Mouse (Mus musculus): Measurements from ENCODE around the gene Pard3b. TPM values are rescaled to one million over a fixed set of nuclear protein-coding genes. Genes with fewer than 3 reads are reported as not detected.
A peak's percentile ranks its signal among the peaks of the same experiment; 100 is the strongest.

Gene Pard3b
- polyA plus RNA-seq, 1 experiment from 2014 or later = 21.4 TPM

DNA sequence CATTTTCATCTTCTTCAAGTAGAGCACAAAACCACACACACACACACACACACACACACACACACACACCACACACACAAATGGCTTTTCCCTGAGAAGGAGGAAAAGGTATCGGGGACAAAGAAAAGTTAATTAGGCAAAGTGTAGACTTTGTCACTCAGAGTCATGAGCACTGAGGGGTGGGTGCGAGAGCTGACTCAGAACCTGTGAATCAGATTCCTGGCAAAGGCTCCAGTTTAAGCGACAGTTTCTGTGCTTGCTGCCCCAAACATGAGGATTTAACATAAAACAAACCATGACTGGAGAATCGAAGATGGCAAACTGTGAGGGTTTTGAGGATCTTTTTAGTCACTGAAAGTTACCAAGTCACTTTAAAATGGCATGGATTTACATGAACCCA lies 577.9 kb downstream of the Pard3b start:
- TF ChIP-seq CTCF (IDR thresholded peaks at IDR 0.05; ENCODE audit: low read depth) = no peak
- DNase-seq (ENCODE audit: low spot score) = no peak
- Histone ChIP-seq H3K36me3 (ENCODE audit: insufficient read depth, low read length) (no peaks in the 10 kb centered on the region), H3K4me3 (replicated peaks; ENCODE audit: low read depth, low read length) (no peak overlapping the region), H3K27ac (no peak overlapping the region), H3K27me3 (ENCODE audit: insufficient read depth, low read length) (no peaks in the 10 kb centered on the region), H3K4me2 (ENCODE audit: low read length) (no peak overlapping the region), H3K4me1 (replicated peaks; ENCODE audit: insufficient read depth, low read length) (no peaks in the 10 kb centered on the region), H3K9me3 (replicated peaks; ENCODE audit: low read length) (no peaks in the 10 kb centered on the region), H3K9ac (ENCODE audit: low read depth, low read length) (no peak overlapping the region)
- ATAC-seq (replicated peaks; ENCODE audit: low FRiP score, low read depth) = no peak
- 73% methylated on average over 4 of the region's 4 CpGs for WGBS

DNA sequence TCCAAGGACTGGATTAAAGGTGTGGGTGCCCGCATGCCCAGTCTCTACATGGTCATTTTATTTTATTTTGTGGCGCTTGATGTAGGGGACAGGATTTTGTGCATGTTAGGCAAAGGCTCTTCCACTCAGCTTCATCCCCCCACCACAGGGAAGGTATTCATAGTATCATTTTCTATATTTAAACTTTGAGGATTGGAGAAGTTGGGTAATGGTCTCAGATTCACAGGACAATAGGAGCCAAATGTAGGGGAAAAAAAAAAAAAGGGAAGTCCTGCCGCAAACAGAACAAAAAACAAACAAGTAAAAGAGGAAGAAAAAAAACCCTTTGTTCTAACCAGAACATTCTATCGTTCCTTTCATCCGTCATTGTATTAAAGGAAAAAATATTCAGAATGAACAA lies 590.5 kb downstream of the Pard3b start:
- Histone ChIP-seq H3K9ac (ENCODE audit: low read depth, low read length) (no peak overlapping the region), H3K4me2 (ENCODE audit: low read length) (no peak overlapping the region), H3K36me3 (ENCODE audit: insufficient read depth, low read length) (no peaks in the 10 kb centered on the region), H3K27ac (no peak overlapping the region), H3K4me1 (replicated peaks; ENCODE audit: insufficient read depth, low read length) (no peaks in the 10 kb centered on the region), H3K9me3 (replicated peaks; ENCODE audit: low read length) (no peaks in the 10 kb centered on the region), H3K27me3 (ENCODE audit: insufficient read depth, low read length) (no peaks in the 10 kb centered on the region), H3K4me3 (replicated peaks; ENCODE audit: low read depth, low read length) (no peak overlapping the region)
- no peak for TF ChIP-seq CTCF (IDR thresholded peaks at IDR 0.05; ENCODE audit: low read depth)
- DNase-seq (ENCODE audit: low spot score) (no peak), ATAC-seq (replicated peaks; ENCODE audit: low FRiP score, low read depth) (no peak)
- WGBS = 84% methylated on average over 5 of the region's 5 CpGs

DNA sequence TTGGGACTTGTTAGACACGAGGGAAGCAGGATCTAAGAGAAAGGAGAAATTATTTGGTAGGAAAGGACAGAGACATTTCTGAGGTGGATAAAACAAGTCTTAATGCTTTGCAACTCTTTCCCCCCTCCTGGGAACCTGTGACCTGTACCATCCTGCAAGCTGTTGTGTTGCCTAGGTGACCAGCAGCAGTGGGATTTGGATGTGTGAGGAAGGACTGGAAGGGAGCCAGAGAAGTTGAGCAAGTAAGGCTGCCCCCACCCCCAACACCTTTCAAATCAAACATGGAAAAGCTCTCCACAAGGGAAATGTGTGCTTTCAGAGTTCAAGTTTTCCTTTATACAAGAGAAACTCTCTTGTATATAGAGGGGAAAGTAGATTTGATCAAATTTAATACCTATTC lies 595.4 kb downstream of the Pard3b start:
- H3K27ac ChIP-seq = no peak overlapping the region
- TF ChIP-seq CTCF (IDR thresholded peaks at IDR 0.05; ENCODE audit: low read depth) = no peak
- no peak overlapping the region for H3K9ac ChIP-seq (ENCODE audit: low read depth, low read length)
- WGBS = 53% methylated on average over 1 of the region's 1 CpGs
- no peaks in the 10 kb centered on the region for H3K27me3 ChIP-seq (ENCODE audit: insufficient read depth, low read length)
- ATAC-seq (replicated peaks; ENCODE audit: low FRiP score, low read depth) = no peak
- no peaks in the 10 kb centered on the region for H3K9me3 ChIP-seq (replicated peaks; ENCODE audit: low read length)
- no peak overlapping the region for H3K4me2 ChIP-seq (ENCODE audit: low read length)
- H3K4me3 ChIP-seq (replicated peaks; ENCODE audit: low read depth, low read length) = no peak overlapping the region
- no peaks in the 10 kb centered on the region for H3K4me1 ChIP-seq (replicated peaks; ENCODE audit: insufficient read depth, low read length)
- no peak for DNase-seq (ENCODE audit: low spot score)
- H3K36me3 ChIP-seq (ENCODE audit: insufficient read depth, low read length) = no peaks in the 10 kb centered on the region

DNA sequence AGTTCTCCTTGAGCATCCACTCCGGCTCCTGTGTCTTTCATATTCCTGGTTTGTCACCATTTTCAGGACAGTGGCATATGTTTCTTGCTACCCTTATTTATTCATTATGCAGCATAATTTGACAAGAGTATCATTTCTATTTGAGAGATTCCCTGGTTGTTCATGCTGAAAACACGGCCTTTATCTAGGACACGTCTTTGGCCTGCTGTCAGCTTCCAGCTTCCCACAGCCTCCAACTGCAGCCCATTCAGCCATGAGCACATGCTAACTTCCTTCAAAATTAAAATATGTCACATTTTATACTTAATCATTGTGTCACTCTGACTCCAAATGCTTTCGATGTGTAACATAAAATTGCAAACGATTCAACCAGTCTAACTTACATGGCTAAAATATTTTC lies 596.5 kb downstream of the Pard3b start:
- no peaks in the 10 kb centered on the region for H3K9me3 ChIP-seq (replicated peaks; ENCODE audit: low read length)
- no peak overlapping the region for H3K4me3 ChIP-seq (replicated peaks; ENCODE audit: low read depth, low read length)
- DNase-seq (ENCODE audit: low spot score) (no peak), ATAC-seq (replicated peaks; ENCODE audit: low FRiP score, low read depth) (no peak)
- H3K4me2 ChIP-seq (ENCODE audit: low read length) = no peak overlapping the region
- H3K27ac ChIP-seq = no peak overlapping the region
- no peak overlapping the region for H3K9ac ChIP-seq (ENCODE audit: low read depth, low read length)
- WGBS = 87% methylated on average over 5 of the region's 5 CpGs
- H3K36me3 ChIP-seq (ENCODE audit: insufficient read depth, low read length) = no peaks in the 10 kb centered on the region
- no peak for TF ChIP-seq CTCF (IDR thresholded peaks at IDR 0.05; ENCODE audit: low read depth)
- H3K4me1 ChIP-seq (replicated peaks; ENCODE audit: insufficient read depth, low read length) = no peaks in the 10 kb centered on the region
- no peaks in the 10 kb centered on the region for H3K27me3 ChIP-seq (ENCODE audit: insufficient read depth, low read length)

DNA sequence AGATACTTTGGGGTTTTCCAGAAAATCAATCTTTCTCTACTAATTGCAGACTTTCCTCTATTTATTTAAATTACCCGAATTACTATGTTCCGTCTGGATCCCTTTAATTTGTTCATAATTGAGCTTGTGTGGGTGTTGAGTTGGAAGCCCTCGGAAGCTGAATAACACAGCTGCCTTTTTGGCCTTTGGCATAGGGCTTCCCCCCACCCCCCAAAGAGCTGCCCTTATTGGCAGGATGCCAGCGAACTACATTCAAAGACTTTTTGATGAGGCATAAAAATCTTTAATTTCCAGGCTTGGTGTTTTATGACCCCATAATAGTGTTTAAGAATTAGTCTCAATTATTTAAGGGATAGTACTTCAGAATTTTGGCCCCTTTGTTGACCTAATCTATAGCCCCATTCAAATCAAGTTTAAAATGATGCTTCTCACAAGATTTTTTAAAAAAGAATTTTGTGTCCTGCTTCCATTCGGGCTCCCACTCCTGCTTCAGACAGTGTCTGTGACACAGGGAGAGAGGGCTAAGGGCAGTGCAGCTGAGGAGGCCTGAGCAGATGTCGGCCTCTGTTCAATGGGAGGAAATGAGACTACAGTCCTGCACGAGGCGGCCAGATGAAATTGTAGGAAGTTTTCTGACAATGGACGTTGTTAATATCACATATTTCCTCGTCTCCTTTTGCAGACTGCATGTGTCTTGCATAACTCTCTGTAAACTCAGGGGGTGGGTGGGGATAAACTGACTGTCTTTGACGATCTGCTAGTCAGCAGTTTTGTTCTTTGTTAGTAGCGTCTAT lies 605.8 kb downstream of the Pard3b start:
- WGBS = 44% methylated on average over 12 of the region's 12 CpGs
- no peak for TF ChIP-seq CTCF (IDR thresholded peaks at IDR 0.05; ENCODE audit: low read depth)
- no peak overlapping the region for H3K4me3 ChIP-seq (replicated peaks; ENCODE audit: low read depth, low read length)
- H3K4me1 ChIP-seq (replicated peaks; ENCODE audit: insufficient read depth, low read length) = no peaks in the 10 kb centered on the region
- H3K27ac ChIP-seq = no peak overlapping the region
- H3K9me3 ChIP-seq (replicated peaks; ENCODE audit: low read length) = no peaks in the 10 kb centered on the region
- no peaks in the 10 kb centered on the region for H3K36me3 ChIP-seq (ENCODE audit: insufficient read depth, low read length)
- no peak overlapping the region for H3K9ac ChIP-seq (ENCODE audit: low read depth, low read length)
- no peak overlapping the region for H3K4me2 ChIP-seq (ENCODE audit: low read length)
- DNase-seq (ENCODE audit: low spot score) (peak; percentile 53), ATAC-seq (replicated peaks; ENCODE audit: low FRiP score, low read depth) (no peak)
- H3K27me3 ChIP-seq (ENCODE audit: insufficient read depth, low read length) = no peaks in the 10 kb centered on the region

DNA sequence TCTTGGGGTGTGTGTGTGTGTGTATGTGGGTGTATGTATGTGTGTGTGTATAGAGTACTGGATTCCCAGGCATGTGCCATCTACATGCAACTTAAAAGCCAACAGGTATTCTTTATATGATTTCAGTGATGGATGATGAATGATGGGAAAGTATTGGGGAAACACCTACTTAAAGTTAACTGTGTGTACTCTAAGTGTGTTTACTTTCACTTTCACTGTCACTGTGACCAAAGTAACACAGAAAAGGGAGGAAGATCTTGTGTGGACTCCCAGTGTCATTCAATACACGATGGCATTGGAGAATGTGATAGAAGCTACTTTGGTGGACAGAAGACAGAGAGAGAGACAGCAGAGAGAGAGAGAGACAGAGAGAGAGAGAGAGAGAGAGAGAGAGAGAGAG lies 613.8 kb downstream of the Pard3b start:
- WGBS = 71% methylated on average over 1 of the region's 1 CpGs
- H3K27me3 ChIP-seq (ENCODE audit: insufficient read depth, low read length) = no peaks in the 10 kb centered on the region
- H3K9me3 ChIP-seq (replicated peaks; ENCODE audit: low read length) = no peaks in the 10 kb centered on the region
- DNase-seq (ENCODE audit: low spot score) (no peak), ATAC-seq (replicated peaks; ENCODE audit: low FRiP score, low read depth) (no peak)
- H3K27ac ChIP-seq = no peak overlapping the region
- H3K4me1 ChIP-seq (replicated peaks; ENCODE audit: insufficient read depth, low read length) = no peaks in the 10 kb centered on the region
- H3K9ac ChIP-seq (ENCODE audit: low read depth, low read length) = no peak overlapping the region
- no peak overlapping the region for H3K4me2 ChIP-seq (ENCODE audit: low read length)
- TF ChIP-seq CTCF (IDR thresholded peaks at IDR 0.05; ENCODE audit: low read depth) = no peak
- no peaks in the 10 kb centered on the region for H3K36me3 ChIP-seq (ENCODE audit: insufficient read depth, low read length)
- H3K4me3 ChIP-seq (replicated peaks; ENCODE audit: low read depth, low read length) = no peak overlapping the region

DNA sequence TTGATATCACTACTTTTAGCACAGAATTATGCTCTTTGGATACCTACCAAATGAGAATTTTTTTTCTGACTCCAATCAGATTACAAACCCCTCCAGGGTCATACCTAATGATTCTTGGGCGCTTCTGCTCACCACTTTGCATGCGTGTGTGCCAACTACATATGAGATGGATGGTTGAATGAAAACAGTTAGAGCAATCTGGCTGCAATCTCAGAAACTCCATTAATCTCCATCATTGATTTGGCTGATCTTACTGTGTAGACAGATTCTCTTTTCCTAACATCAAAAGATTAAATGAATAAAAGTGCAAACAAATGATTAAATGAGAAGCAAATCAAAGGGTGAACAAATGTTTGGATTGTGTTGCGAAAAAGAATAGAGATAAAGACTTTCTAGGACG lies 615.7 kb downstream of the Pard3b start:
- Histone ChIP-seq H3K9ac (ENCODE audit: low read depth, low read length) (no peak overlapping the region), H3K36me3 (ENCODE audit: insufficient read depth, low read length) (no peaks in the 10 kb centered on the region), H3K4me3 (replicated peaks; ENCODE audit: low read depth, low read length) (no peak overlapping the region), H3K27ac (no peak overlapping the region), H3K4me2 (ENCODE audit: low read length) (no peak overlapping the region), H3K4me1 (replicated peaks; ENCODE audit: insufficient read depth, low read length) (no peaks in the 10 kb centered on the region), H3K9me3 (replicated peaks; ENCODE audit: low read length) (no peaks in the 10 kb centered on the region), H3K27me3 (ENCODE audit: insufficient read depth, low read length) (no peaks in the 10 kb centered on the region)
- ATAC-seq (replicated peaks; ENCODE audit: low FRiP score, low read depth) = no peak
- DNase-seq (ENCODE audit: low spot score) = no peak
- 85% methylated on average over 4 of the region's 4 CpGs for WGBS
- no peak for TF ChIP-seq CTCF (IDR thresholded peaks at IDR 0.05; ENCODE audit: low read depth)
